Mouse (Mus musculus) olfactory bulb, adult 2 months (tissue): Measurements from ENCODE around the gene Prss43.

Experiments used
- CTCF ChIP-seq: fragments of 200-500 bp; IDR thresholded peaks from 2 replicates; pipeline ENCODE4 v1.5.1; 2012; ENCODE audit warnings: low read depth, mild to moderate bottlenecking, low read length, moderate library complexity; ENCODE audit not compliant: insufficient read depth
- POLR2A ChIP-seq: fragments of 200-500 bp; IDR thresholded peaks from 2 replicates; pipeline ENCODE4 v1.6.1; 2012; ENCODE audit warnings: mild to moderate bottlenecking, low read depth, low read length, moderate library complexity; ENCODE audit not compliant: insufficient read depth

DNA sequence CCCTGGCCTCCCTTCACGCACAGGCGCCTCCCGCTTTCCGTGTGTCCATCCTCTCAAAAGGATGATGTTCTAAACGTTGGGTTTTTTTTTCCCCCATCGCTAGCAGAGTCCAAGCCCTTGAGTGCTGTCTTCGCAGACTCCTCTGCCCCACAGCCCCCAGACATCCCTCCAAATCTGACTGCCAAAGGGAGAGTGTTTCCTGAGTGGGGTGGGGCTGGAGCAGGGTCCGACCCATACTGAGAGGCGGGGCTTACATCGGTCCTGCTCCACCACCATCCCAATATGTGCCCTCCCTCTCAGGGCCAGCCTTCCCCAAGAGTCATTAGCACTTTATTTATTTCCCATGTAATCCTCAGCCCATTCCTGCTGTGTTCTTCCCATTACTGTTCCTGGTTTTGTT is 8.5 kb downstream of the Prss43 start:
- TF ChIP-seq CTCF (no peak), POLR2A (no peak)
